Mouse (Mus musculus) forebrain, embryonic 14.5 days (tissue): ENCODE results near the gene Crebzf. TPM values are rescaled to one million over a fixed set of nuclear protein-coding genes. Genes with fewer than 3 reads are reported as not detected.

Experiments used
- ATAC-seq: fragments of 200-750 bp; cut with Nextera tagmentation; 2 replicates; pipeline ENCODE4 v1.8.0; 2017; ENCODE audit warnings: mild to moderate bottlenecking, moderate library complexity
- DNase-seq: peaks from one replicate; pipeline ENCODE4 v3.0.0-alpha.2; 2015; ENCODE audit warnings: low spot score
- H3K27ac ChIP-seq: fragments of 300-500 bp; sonication (generic); 2 replicates; pipeline ENCODE4 v1.5.1; 2014; ENCODE audit warnings: low read depth, mild to moderate bottlenecking, control low read depth, low read length, moderate library complexity
- H3K27me3 ChIP-seq: fragments of 300-500 bp; sonication (generic); replicated peaks from 2 replicates; pipeline ENCODE4 v1.6.1; 2014; ENCODE audit warnings: low read length, control low read depth, mixed read lengths; ENCODE audit not compliant: control insufficient read depth, insufficient read depth
- H3K36me3 ChIP-seq: fragments of 300-500 bp; sonication (generic); 2 replicates; pipeline ENCODE4 v1.6.1; 2014; ENCODE audit warnings: low read length, control low read depth; ENCODE audit not compliant: control insufficient read depth, insufficient read depth
- H3K4me1 ChIP-seq: fragments of 300-500 bp; sonication (generic); 2 replicates; pipeline ENCODE4 v1.6.1; 2014; ENCODE audit warnings: antibody characterized with exemption, low read length, control low read depth; ENCODE audit not compliant: control insufficient read depth, insufficient read depth
- H3K4me2 ChIP-seq: fragments of 300-500 bp; sonication (generic); 2 replicates; pipeline ENCODE4 v1.6.1; 2014; ENCODE audit warnings: mild to moderate bottlenecking, control low read depth, low read length
- H3K4me3 ChIP-seq: fragments of 300-500 bp; sonication (generic); 2 replicates; pipeline ENCODE4 v1.5.1; 2014; ENCODE audit warnings: low read depth, low read length, control low read depth
- H3K9ac ChIP-seq: fragments of 300-500 bp; sonication (generic); 2 replicates; pipeline ENCODE4 v1.6.1; 2014; ENCODE audit warnings: mild to moderate bottlenecking, low read length, control low read depth, moderate library complexity
- H3K9me3 ChIP-seq: fragments of 300-500 bp; sonication (generic); replicated peaks from 2 replicates; pipeline ENCODE4 v1.6.1; 2016; ENCODE audit warnings: low read length, control low read depth, mixed read lengths; ENCODE audit not compliant: control insufficient read depth
- WGBS: fragments of 180-500 bp; shearing (Covaris S2); extraction: QIAGEN DNeasy Blood & Tissue Kit; methylation state at CpG from one replicate; pipeline ENCODE4 v1.1.7; 2014; 5-methylcytosine and 5-hydroxymethylcytosine counted together
- polyA plus RNA-seq: library from polyadenylated mRNA; unstranded; fragments of >200 nt; fragmentation: Nextera tagmentation; extraction: Ambion mirVana; gene quantifications from 2 replicates; pipeline ENCODE4 v1.2.1, GENCODE M21; 2014

The Crebzf gene
- polyA plus RNA-seq, 1 experiment from 2014 or later = 32.9 TPM

DNA sequence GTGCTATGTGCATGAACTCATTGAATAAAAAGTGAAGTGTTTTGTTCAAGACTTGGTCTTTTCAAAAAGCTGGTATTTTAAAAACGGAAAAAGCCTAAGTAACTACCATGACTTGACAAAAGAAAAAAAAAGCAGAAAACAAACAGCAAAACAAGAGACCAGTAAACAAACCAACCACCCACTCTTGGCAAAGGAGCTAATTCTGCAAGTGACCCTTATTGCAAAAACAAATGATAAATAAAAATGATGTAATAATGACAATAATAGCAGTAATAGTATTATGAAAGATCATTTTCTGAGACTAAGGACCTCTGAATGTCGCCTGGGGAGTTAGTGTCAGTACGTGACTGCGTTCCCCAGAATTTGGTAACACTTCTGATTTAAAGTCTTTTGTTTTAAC, 459 bp upstream of the Crebzf start:
- Histone ChIP-seq H3K9ac (peak overlapping the region; percentile 97), H3K9me3 (no peaks in the 10 kb centered on the region), H3K4me2 (peak overlapping the region; percentile 45), H3K27me3 (no peaks in the 10 kb centered on the region), H3K4me3 (peak overlapping the region; percentile 99), H3K4me1 (peaks cover 9% of the 10 kb centered on the region), H3K27ac (peak overlapping the region; percentile 97), H3K36me3 (0 out of 2 replicates have a peak, but pooled peaks cover 1% of the 10 kb centered on the region)
- DNase-seq (peak; percentile 58), ATAC-seq (peak; percentile 21)
- 3% methylated on average over 4 of the region's 4 CpGs for WGBS

DNA sequence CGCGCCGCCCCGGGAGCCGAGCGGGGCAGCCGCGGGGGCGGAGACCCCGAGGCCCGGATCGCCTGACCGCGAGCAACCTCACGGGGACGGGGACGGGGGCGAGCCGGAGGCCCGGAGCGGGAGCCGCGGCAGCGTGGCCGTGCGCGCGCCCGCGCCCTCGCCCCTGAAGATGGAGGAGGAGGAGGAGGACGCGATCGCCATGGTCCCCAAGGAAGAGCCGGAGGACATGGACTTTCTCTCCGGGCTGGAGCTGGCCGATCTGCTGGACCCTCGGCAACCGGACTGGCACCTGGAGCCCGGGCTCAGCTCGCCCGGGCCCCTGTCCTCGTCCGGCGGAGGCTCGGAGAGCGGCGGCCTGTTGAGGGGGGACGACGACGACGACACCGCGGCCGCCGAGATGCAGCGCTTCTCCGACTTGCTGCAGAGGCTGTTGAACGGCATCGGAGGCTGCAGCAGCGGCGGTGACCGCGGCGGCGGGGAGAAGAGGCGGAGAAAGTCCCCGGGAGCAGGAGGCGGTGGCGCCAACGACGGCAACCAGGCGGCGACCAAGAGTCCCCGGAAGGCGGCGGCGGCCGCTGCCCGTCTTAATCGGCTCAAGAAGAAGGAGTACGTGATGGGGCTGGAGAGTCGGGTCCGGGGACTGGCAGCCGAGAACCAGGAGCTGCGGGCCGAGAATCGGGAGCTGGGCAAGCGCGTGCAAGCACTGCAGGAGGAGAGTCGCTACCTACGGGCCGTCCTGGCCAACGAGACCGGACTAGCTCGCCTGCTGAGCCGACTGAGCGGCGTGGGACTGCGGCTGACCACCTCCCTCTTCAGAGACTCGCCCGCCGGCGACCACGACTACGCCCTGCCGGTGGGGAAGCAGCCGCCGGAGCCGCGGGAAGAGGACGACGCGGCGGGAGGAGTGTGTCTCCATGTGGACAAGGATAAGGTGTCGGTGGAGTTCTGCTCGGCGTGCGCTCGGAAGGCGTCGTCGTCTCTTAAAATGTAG, 867 bp downstream of the Crebzf start:
- H3K36me3 ChIP-seq = peaks cover 10% of the 10 kb centered on the region; the same call in 1 of the 2 replicates
- H3K4me2 ChIP-seq = peak overlapping the region; percentile 98
- DNase-seq (peak; percentile 58), ATAC-seq (peak; percentile 67)
- peak overlapping the region; percentile 97 for H3K9ac ChIP-seq
- under 1% methylated on average over 106 of the region's 123 CpGs for WGBS
- H3K4me3 ChIP-seq = peak overlapping the region; percentile 99
- H3K9me3 ChIP-seq = no peaks in the 10 kb centered on the region
- H3K27ac ChIP-seq = peak overlapping the region; percentile 97
- H3K4me1 ChIP-seq = peaks cover 9% of the 10 kb centered on the region
- H3K27me3 ChIP-seq = no peaks in the 10 kb centered on the region

GRCm38 (mm10) chr7:90444206-90444605, 1.7 kb downstream of the Crebzf start:
- H3K27me3 ChIP-seq = no peaks in the 10 kb centered on the region
- DNase-seq (no peak), ATAC-seq (no peak)
- peak overlapping the region; percentile 98 for H3K4me2 ChIP-seq
- H3K9ac ChIP-seq = peak overlapping the region; percentile 97
- peak overlapping the region; percentile 99 for H3K4me3 ChIP-seq
- H3K4me1 ChIP-seq = peaks cover 9% of the 10 kb centered on the region
- under 1% methylated on average over 6 of the region's 6 CpGs for WGBS
- H3K9me3 ChIP-seq = no peaks in the 10 kb centered on the region
- peaks cover 13% of the 10 kb centered on the region for H3K36me3 ChIP-seq
- H3K27ac ChIP-seq = no peak overlapping the region

- DNase-seq (no peak), ATAC-seq (no peak)
- peak overlapping the region; percentile 64 for H3K4me2 ChIP-seq
- no peaks in the 10 kb centered on the region for H3K9me3 ChIP-seq
- H3K4me1 ChIP-seq = peaks cover 8% of the 10 kb centered on the region
- WGBS = 33% methylated on average over 7 of the region's 7 CpGs
- peak overlapping the region; percentile 70 for H3K4me3 ChIP-seq
- peak overlapping the region; percentile 89; the same call in 1 of the 2 replicates for H3K27ac ChIP-seq
- H3K36me3 ChIP-seq = peaks cover 24% of the 10 kb centered on the region
- H3K27me3 ChIP-seq = no peaks in the 10 kb centered on the region
- peak overlapping the region; percentile 79 for H3K9ac ChIP-seq
Measured at GRCm38 (mm10) chr7:90456149-90456844, 13.8 kb downstream of the Crebzf start.

DNA sequence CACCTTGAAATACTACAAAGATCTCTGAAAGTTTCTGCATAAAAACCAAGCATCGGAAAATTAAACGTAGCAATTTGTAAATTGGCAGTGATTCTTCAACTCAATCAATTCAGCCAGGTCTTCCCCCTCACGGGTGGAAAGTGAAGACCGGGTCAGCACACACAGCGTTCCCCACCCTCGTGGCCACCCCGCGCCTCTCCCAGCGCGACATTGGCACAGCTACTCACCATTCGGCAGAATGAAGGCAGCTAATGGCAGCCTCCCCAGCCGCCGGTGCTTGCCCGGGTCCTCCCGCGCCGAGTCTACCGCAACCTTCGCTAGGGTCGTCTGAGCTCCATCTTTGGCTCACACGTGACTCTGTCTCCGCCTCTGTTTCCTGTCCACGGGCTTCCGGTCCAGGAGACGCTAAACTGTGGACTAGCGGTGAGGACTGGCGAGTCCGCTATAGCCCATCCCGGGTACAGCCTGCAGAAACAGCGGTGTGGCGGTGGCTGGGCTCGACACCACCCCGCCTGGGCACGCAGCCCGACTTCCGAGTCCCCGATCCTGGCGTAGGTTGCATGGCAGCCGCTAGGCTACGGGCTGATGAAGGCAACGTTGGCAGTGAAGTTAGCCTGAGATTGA, 14.4 kb downstream of the Crebzf start, which contains the start of gene Tmem126a:
TSS of gene Tmem126a (minus strand) at position 385 of the 624 bp plus-strand sequence.
- under 1% methylated on average over 41 of the region's 41 CpGs for WGBS
- no peaks in the 10 kb centered on the region for H3K9me3 ChIP-seq
- H3K9ac ChIP-seq = peak within 1 kb of the TSS; percentile 79
- DNase-seq (peak; percentile 94), ATAC-seq (peak; percentile 99)
- peak within 1 kb of the TSS; percentile 70 for H3K4me3 ChIP-seq
- peaks cover 8% of the 10 kb centered on the region for H3K4me1 ChIP-seq
- peaks cover 18% of the 10 kb centered on the region; the same call in 1 of the 2 replicates for H3K36me3 ChIP-seq
- H3K27me3 ChIP-seq = no peaks in the 10 kb centered on the region
- H3K27ac ChIP-seq = peak within 1 kb of the TSS; percentile 89
- H3K4me2 ChIP-seq = peak within 1 kb of the TSS; percentile 64

DNA sequence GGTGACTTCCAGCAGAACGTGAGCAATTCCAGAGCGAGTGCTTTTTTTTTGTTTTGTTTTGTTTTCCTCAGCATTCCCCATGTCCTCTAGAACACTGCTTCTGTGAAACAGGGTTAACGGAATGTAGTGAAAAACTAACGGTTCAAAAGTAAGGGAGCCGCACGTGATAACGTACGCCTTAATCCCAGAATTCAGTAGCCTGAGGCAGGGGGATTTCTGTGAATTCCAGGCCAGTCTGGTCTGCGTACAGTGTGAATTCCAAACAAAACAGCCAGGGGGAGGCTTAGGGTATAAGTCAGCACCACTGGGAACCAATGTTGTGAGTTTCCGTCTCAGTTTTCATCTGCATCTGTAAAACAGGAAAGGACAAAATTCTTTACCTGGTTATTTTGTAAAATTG, 15.0 kb downstream of the Crebzf start:
- WGBS = 17% methylated on average over 10 of the region's 10 CpGs
- H3K36me3 ChIP-seq = peaks cover 15% of the 10 kb centered on the region; the same call in 1 of the 2 replicates
- peak overlapping the region; percentile 89 for H3K27ac ChIP-seq
- H3K4me2 ChIP-seq = peak overlapping the region; percentile 64
- no peaks in the 10 kb centered on the region for H3K27me3 ChIP-seq
- H3K9ac ChIP-seq = peak overlapping the region; percentile 79
- DNase-seq (peak; percentile 54), ATAC-seq (peak; percentile 65)
- no peaks in the 10 kb centered on the region for H3K9me3 ChIP-seq
- H3K4me1 ChIP-seq = peaks cover 8% of the 10 kb centered on the region
- H3K4me3 ChIP-seq = peak overlapping the region; percentile 70

- DNase-seq (no peak), ATAC-seq (no peak)
- Histone ChIP-seq H3K9ac (no peak overlapping the region), H3K4me2 (no peak overlapping the region), H3K9me3 (no peaks in the 10 kb centered on the region), H3K4me3 (no peak overlapping the region), H3K4me1 (peaks cover 8% of the 10 kb centered on the region), H3K36me3 (no peaks in the 10 kb centered on the region), H3K27ac (no peak overlapping the region), H3K27me3 (no peaks in the 10 kb centered on the region)
- 71% methylated on average over 10 of the region's 10 CpGs for WGBS
Measured at GRCm38 (mm10) chr7:90460330-90460729, 17.8 kb downstream of the Crebzf start.

- H3K27me3 ChIP-seq = no peaks in the 10 kb centered on the region
- no peaks in the 10 kb centered on the region for H3K9me3 ChIP-seq
- no peak overlapping the region for H3K9ac ChIP-seq
- H3K4me3 ChIP-seq = no peak overlapping the region
- no peak for ATAC-seq
- H3K36me3 ChIP-seq = no peaks in the 10 kb centered on the region
- no peak for DNase-seq
- H3K4me1 ChIP-seq = peaks cover 6% of the 10 kb centered on the region
- WGBS = 21% methylated on average over 14 of the region's 14 CpGs
- no peak overlapping the region for H3K4me2 ChIP-seq
- no peak overlapping the region for H3K27ac ChIP-seq
Measured at GRCm38 (mm10) chr7:90460930-90461329, 18.4 kb downstream of the Crebzf start.
